Mouse (Mus musculus): ENCODE measurements around the gene Vps25. TPM values are rescaled to one million over a fixed set of nuclear protein-coding genes. Genes with fewer than 3 reads are reported as not detected.

The Vps25 gene
- total RNA-seq, 2 experiments from 2014 or later, result 89.3 to 113 TPM

Other genes with a start within 250 kb of the Vps25 start
- gene Atp6v0a1, start 244.3 kb upstream of the Vps25 start, total RNA-seq (2021), result 100 to 1,000 TPM; 120 to 176 TPM
- gene Naglu, start 183.7 kb upstream of the Vps25 start, total RNA-seq (2021), result 10 to 100 TPM; 25.8 to 39.0 TPM
- 1 to 10 TPM; 1.2 to 2.0 TPM for gene Hsd17b1, start 175.3 kb upstream of the Vps25 start, total RNA-seq (2021)
- gene Coasy, start 171.1 kb upstream of the Vps25 start, total RNA-seq (2021), result 10 to 100 TPM; 84.4 to 94.1 TPM
- gene Mlx, start 166.4 kb upstream of the Vps25 start, total RNA-seq (2021), result 10 to 100 TPM; 46.5 to 61.8 TPM
- gene Psmc3ip, start 158.3 kb upstream of the Vps25 start, total RNA-seq (2021), result 1 to 10 TPM; 2.8 to 3.8 TPM
- gene Retreg3, start 133.8 kb upstream of the Vps25 start, total RNA-seq (2021), result 10 to 100 TPM; 50.3 to 57.4 TPM
- 10 to 100 TPM; 32.9 to 37.0 TPM for gene Tubg1, start 133.8 kb upstream of the Vps25 start, total RNA-seq (2021)
- gene Tubg2, start 97.8 kb upstream of the Vps25 start, total RNA-seq (2021), result 1 to 10 TPM; 5.9 to 6.4 TPM
- gene Cntnap1, start 83.2 kb upstream of the Vps25 start, total RNA-seq (2021), result 1 to 10 TPM; 6.4 to 7.3 TPM
- gene Plekhh3, start 82.4 kb upstream of the Vps25 start, total RNA-seq (2021), result 10 to 100 TPM; 24.3 to 25.6 TPM
- under 1 TPM in 1 of 2 experiments, not detected in 1; 0.51 TPM for gene Ccr10, start 78.3 kb upstream of the Vps25 start, total RNA-seq (2021)
- 10 to 100 TPM; 29.5 to 35.6 TPM for gene Ezh1, start 27.2 kb upstream of the Vps25 start, total RNA-seq (2021)
- 10 to 100 TPM; 38.3 to 41.4 TPM for gene Ramp2, start 7.7 kb upstream of the Vps25 start, total RNA-seq (2021)
- gene Wnk4, start 6.9 kb downstream of the Vps25 start, total RNA-seq (2021), result 1 to 10 TPM; 4.1 to 4.6 TPM
- under 1 TPM; 0.33 to 0.99 TPM for gene Cntd1, start 25.3 kb downstream of the Vps25 start, total RNA-seq (2021)
- 10 to 100 TPM; 79.9 to 86.3 TPM for gene Coa3, start 25.4 kb downstream of the Vps25 start, total RNA-seq (2021)
- 100 to 1,000 TPM; 151 to 161 TPM for gene Becn1, start 48.6 kb downstream of the Vps25 start, total RNA-seq (2021)
- 100 to 1,000 TPM; 139 to 164 TPM for gene Psme3, start 62.5 kb downstream of the Vps25 start, total RNA-seq (2021)
- 1 to 10 TPM; 6.0 to 7.0 TPM for gene Aoc2, start 71.4 kb downstream of the Vps25 start, total RNA-seq (2021)
- gene Aoc3, start 76.9 kb downstream of the Vps25 start, total RNA-seq (2021), result 100 to 1,000 TPM in 1 of 2 experiments, 10 to 100 TPM in 1; 40.0 to 124 TPM
- 10 to 100 TPM; 13.0 to 27.5 TPM for gene G6pc, start 113.9 kb downstream of the Vps25 start, total RNA-seq (2021)
- gene Aarsd1, start 163.9 kb downstream of the Vps25 start, total RNA-seq (2021), result 10 to 100 TPM; 29.1 to 38.1 TPM
- gene Gm27029, start 171.1 kb downstream of the Vps25 start, total RNA-seq (2021), result 1 to 10 TPM; 2.7 to 4.7 TPM
- 10 to 100 TPM; 28.2 TPM for gene Rundc1, start 171.4 kb downstream of the Vps25 start, total RNA-seq (2021)
- 1 to 10 TPM; 6.1 TPM for gene Ptges3l, start 171.6 kb downstream of the Vps25 start, total RNA-seq (2021)
- 10 to 100 TPM; 68.8 to 83.9 TPM for gene Rpl27, start 188.6 kb downstream of the Vps25 start, total RNA-seq (2021)
- 10 to 100 TPM; 30.0 to 38.8 TPM for gene Ifi35, start 194.7 kb downstream of the Vps25 start, total RNA-seq (2021)
- 10 to 100 TPM in 1 of 2 experiments, 1 to 10 TPM in 1; 9.8 to 14.9 TPM for gene Rnd2, start 211.3 kb downstream of the Vps25 start, total RNA-seq (2021)
- gene Vat1, start 212.5 kb downstream of the Vps25 start, total RNA-seq (2021), result 100 to 1,000 TPM; 126 TPM